Mouse (Mus musculus): ENCODE measurements around the gene Smyd3. TPM values are rescaled to one million over a fixed set of nuclear protein-coding genes. Genes with fewer than 3 reads are reported as not detected.

The Smyd3 gene
- 10.5 and 12.6 TPM in 2 replicates for polyA plus RNA-seq (2012; rRNA removed)

- TF ChIP-seq CTCF (IDR thresholded peaks at IDR 0.05; ENCODE audit: borderline replicate concordance, extremely low read depth, insufficient read depth, insufficient read length) (peak; percentile 85), POLR2A (IDR thresholded peaks at IDR 0.05; ENCODE audit: borderline replicate concordance, extremely low read depth, insufficient read depth, insufficient read length, poor library complexity, severe bottlenecking) (no peak)
- peak; percentile 94 for DNase-seq (ENCODE audit: low read depth)
Measured at GRCm38 (mm10) chr1:179517713-179518465, at the start of gene Smyd3. Smyd3 (minus strand) TSS chr1:179518041.

- no peak for TF ChIP-seq CTCF (IDR thresholded peaks at IDR 0.05; ENCODE audit: borderline replicate concordance, extremely low read depth, insufficient read depth, insufficient read length)
- TF ChIP-seq POLR2A (IDR thresholded peaks at IDR 0.05; ENCODE audit: borderline replicate concordance, extremely low read depth, insufficient read depth, insufficient read length, poor library complexity, severe bottlenecking): no peak
- peak; percentile 66 for DNase-seq (ENCODE audit: low read depth)
Measured at GRCm38 (mm10) chr1:179567558-179567957, 49.7 kb upstream of the Smyd3 start.

- TF ChIP-seq POLR2A (IDR thresholded peaks at IDR 0.05; ENCODE audit: borderline replicate concordance, extremely low read depth, insufficient read depth, insufficient read length, poor library complexity, severe bottlenecking) (no peak), CTCF (IDR thresholded peaks at IDR 0.05; ENCODE audit: borderline replicate concordance, extremely low read depth, insufficient read depth, insufficient read length) (no peak)
- no peak for DNase-seq (ENCODE audit: low read depth)
Measured at GRCm38 (mm10) chr1:179563926-179564325, 46.1 kb upstream of the Smyd3 start.

DNA sequence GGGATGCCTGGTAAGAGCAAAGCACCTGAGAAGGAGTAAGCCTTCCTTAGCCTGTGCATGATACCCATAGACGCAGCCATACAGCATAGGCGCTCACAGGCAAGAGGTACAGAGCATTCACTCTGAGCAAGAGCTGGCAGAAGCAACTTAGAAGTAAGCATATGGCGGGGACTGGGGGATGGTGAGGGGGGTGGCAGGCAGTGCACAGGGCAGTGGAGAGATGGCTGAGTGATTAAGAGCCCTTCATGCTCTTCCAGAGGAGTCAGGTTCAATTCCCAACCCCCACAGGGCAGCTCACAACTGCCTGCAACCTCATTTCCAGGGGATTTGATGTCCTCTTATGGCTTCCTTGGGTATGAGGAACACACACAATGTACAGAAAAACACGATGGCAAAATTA, 45.4 kb upstream of the Smyd3 start:
- TF ChIP-seq POLR2A (IDR thresholded peaks at IDR 0.05; ENCODE audit: borderline replicate concordance, extremely low read depth, insufficient read depth, insufficient read length, poor library complexity, severe bottlenecking): no peak
- TF ChIP-seq CTCF (IDR thresholded peaks at IDR 0.05; ENCODE audit: borderline replicate concordance, extremely low read depth, insufficient read depth, insufficient read length): no peak
- no peak for DNase-seq (ENCODE audit: low read depth)

- TF ChIP-seq POLR2A (IDR thresholded peaks at IDR 0.05; ENCODE audit: borderline replicate concordance, extremely low read depth, insufficient read depth, insufficient read length, poor library complexity, severe bottlenecking) (no peak), CTCF (IDR thresholded peaks at IDR 0.05; ENCODE audit: borderline replicate concordance, extremely low read depth, insufficient read depth, insufficient read length) (no peak)
- no peak for DNase-seq (ENCODE audit: low read depth)
Measured at GRCm38 (mm10) chr1:179560845-179561430, 43.1 kb upstream of the Smyd3 start.

DNA sequence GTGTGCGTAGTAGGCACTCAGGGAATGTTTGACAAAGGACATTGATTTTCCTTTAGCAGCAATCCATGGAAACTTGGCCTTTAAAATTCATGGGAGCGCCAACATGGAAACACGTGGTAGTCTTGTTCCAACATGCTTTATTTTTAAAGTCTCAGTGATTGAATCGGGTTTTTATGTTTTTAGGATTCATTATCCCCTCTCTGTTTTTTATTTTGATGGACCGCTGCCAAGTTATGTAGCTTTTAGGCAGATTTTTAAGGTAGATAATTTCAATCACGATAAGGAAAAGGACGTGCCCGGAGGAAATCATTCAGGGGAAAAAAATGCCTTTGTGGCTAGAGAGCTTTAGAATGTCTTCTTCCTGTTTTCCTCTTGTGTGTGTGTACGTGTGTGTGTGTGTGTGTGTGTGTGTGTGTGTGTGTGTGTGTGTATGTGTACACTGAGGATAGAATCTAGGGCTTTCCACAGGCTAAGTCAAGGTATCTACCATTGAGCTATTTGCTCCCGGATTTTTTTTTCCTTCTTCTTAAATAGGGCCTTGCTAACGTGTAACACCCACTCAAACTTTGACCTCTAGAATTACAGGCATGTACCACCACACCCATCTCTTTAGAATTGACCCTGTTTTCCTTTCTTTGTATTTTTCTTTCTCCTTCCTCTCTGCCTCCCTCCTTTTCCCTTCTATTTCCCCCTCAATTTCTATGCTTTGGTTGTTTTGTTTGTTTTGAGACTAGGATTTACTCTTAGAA, 41.8 kb upstream of the Smyd3 start:
- TF ChIP-seq POLR2A (IDR thresholded peaks at IDR 0.05; ENCODE audit: borderline replicate concordance, extremely low read depth, insufficient read depth, insufficient read length, poor library complexity, severe bottlenecking): no peak
- no peak for TF ChIP-seq CTCF (IDR thresholded peaks at IDR 0.05; ENCODE audit: borderline replicate concordance, extremely low read depth, insufficient read depth, insufficient read length)
- DNase-seq (ENCODE audit: low read depth): no peak

DNA sequence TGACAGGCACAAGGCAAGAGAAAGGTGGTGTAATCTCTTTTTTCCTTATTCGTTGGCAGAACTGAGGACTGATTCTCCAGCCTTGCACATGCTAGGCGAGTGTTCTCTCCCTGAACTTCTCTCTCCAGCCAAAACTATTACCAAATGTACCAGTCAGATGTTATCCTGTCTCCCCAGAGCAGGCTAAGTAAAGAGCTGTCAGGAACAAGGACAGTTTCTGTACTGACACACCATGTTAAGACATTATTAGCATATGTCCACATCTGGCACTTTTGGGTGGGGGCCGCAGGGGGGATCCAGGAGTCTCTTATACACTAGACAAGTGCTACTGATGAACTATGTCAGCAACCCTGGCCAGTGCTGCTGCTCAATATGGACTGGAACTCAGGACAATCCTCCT, 39.1 kb upstream of the Smyd3 start:
- no peak for DNase-seq (ENCODE audit: low read depth)
- TF ChIP-seq CTCF (IDR thresholded peaks at IDR 0.05; ENCODE audit: borderline replicate concordance, extremely low read depth, insufficient read depth, insufficient read length): no peak
- no peak for TF ChIP-seq POLR2A (IDR thresholded peaks at IDR 0.05; ENCODE audit: borderline replicate concordance, extremely low read depth, insufficient read depth, insufficient read length, poor library complexity, severe bottlenecking)

GRCm38 (mm10) chr1:179553949-179554347, 36.1 kb upstream of the Smyd3 start:
- no peak for TF ChIP-seq CTCF (IDR thresholded peaks at IDR 0.05; ENCODE audit: borderline replicate concordance, extremely low read depth, insufficient read depth, insufficient read length)
- no peak for TF ChIP-seq POLR2A (IDR thresholded peaks at IDR 0.05; ENCODE audit: borderline replicate concordance, extremely low read depth, insufficient read depth, insufficient read length, poor library complexity, severe bottlenecking)
- DNase-seq (ENCODE audit: low read depth): no peak

DNA sequence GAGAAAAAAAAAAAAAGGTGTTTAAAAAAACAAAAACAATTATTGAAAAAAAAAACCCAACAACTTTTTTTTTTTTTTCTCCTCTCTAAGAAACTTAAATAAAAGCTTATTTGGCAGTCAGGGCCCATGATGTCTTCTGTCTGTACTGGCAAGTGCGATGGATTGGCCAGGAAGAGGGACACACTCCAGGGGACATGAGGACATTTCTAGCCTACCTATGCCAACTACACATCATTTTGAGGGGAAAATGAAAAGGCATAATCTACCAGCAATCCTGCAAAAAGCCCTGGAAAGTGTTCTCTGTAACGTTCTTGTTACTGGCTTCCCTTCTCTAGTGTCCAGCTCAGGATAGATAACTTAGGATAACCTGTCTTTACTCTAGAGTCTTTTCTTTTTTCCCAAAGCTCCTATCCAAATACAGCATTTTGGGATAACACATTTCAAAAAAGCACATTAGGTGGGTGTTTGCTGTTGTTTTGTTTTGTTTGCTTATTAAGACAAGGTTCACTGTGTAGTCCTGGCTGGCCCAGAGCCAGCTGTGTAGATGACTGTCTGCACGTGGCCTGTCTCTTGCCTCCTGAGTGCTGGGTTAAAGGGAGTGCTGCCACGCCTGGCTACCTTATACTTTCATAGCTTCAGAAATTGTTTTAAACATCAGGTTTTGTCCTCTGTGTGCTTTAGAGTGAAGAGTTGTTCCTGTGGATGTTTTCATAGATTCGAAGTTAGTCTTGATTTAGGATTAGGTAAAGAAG, 35.5 kb upstream of the Smyd3 start:
- no peak for DNase-seq (ENCODE audit: low read depth)
- TF ChIP-seq CTCF (IDR thresholded peaks at IDR 0.05; ENCODE audit: borderline replicate concordance, extremely low read depth, insufficient read depth, insufficient read length) (no peak), POLR2A (IDR thresholded peaks at IDR 0.05; ENCODE audit: borderline replicate concordance, extremely low read depth, insufficient read depth, insufficient read length, poor library complexity, severe bottlenecking) (no peak)

DNA sequence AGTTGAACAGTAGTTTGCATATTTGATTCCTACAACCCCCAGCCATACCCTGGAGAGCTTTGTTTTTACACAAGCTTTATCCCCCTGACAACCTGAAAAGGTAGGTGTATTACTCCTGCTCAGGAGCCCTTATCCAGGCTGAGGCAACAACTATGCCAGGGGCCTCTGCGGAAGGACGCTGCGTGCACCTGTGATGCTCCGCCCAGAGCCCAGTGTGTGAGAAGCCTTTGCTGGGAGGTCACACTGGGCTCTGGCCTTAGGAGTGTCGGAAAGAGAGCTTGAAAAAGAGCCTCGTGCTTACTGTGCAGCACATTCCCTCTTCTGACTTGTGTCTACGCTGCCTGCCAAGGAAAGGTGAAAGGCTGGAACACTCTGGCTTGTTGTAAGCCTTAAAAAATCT, 34.9 kb upstream of the Smyd3 start:
- no peak for TF ChIP-seq POLR2A (IDR thresholded peaks at IDR 0.05; ENCODE audit: borderline replicate concordance, extremely low read depth, insufficient read depth, insufficient read length, poor library complexity, severe bottlenecking)
- TF ChIP-seq CTCF (IDR thresholded peaks at IDR 0.05; ENCODE audit: borderline replicate concordance, extremely low read depth, insufficient read depth, insufficient read length): no peak
- DNase-seq (ENCODE audit: low read depth): no peak

DNA sequence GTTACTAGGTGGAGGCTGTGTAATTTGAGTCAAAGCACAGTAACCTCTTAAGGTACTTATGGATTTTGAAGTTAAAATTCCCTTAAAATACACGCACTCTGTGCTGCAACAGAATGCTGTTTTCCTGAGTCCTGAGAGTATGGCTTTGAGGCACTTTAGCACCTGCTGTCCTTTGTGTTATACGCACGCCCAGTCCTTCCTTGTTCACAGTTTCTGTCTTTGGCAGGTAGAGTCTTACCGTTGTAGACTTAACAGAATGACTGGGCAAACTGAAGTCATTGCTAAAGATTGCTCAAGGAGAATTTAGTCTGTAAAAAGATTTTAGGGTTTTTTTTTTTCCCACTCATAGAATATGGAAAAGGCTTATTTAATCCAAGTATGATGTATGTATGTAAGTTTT, 34.1 kb upstream of the Smyd3 start:
- no peak for DNase-seq (ENCODE audit: low read depth)
- TF ChIP-seq POLR2A (IDR thresholded peaks at IDR 0.05; ENCODE audit: borderline replicate concordance, extremely low read depth, insufficient read depth, insufficient read length, poor library complexity, severe bottlenecking): no peak
